Mouse (Mus musculus): ENCODE results near the gene Zfp831.

The Zfp831 gene

DNA sequence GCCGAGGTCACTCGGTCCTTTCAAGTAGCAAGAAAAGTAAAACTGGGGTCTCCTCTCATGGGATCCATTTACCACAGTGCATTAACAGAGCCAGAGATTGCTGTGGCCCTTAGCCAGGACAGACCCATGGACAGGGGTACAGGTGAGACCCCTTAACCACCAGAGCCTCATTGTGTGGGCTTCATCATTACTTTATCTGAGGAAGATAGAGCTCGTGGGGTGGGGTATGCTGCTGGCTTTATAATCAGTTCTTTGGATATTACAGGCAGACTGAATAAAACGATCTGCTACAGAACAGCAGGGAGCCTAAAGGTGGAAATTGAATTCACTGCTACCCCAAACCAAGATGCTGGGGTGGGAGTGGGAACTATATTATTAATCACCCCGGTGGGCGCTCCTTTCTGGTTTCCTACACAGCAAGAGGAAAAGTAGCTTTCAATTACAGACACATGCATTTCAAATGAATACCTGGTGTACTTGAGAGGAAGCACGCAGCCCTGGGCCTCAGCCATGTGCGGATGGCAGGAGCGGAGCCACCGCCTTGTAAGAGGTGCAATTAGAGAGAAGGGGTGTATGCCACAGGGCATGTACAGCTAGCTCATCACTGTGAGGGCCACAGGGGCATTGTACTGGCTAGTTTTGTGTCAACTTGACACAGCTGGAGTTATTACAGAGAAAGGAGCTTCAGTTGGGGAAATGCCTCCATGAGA, 83.9 kb downstream of the Zfp831 start:
- DNase-seq (ENCODE audit: low read depth, low spot score), result no peak

DNA sequence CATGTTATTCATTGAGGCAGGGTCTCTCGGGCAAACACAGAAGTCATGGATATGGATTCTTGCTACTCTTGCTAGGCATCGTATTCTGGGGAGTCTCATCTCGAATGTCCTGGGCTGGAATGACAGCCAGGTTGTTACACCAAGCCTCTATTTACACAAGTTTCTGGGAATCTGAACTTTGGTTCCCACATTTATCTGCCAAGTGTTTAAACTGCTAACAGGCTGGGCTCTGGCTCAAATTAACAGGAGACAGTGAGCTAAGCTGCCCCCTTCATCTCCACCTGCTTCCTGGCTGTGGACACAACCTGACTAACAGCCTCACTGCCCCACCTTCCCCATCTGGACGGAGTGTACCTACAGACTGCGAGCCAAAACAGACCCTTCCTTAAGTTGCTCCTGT, 88.6 kb downstream of the Zfp831 start:
- no peak for DNase-seq (ENCODE audit: low read depth, low spot score)

- no peak for DNase-seq (ENCODE audit: low read depth, low spot score)
Observed at GRCm38 (mm10) chr2:174735270-174735669, 91.9 kb downstream of the Zfp831 start.

GRCm38 (mm10) chr2:174747182-174747581, 103.8 kb downstream of the Zfp831 start:
- no peak for DNase-seq (ENCODE audit: low read depth, low spot score)

DNA sequence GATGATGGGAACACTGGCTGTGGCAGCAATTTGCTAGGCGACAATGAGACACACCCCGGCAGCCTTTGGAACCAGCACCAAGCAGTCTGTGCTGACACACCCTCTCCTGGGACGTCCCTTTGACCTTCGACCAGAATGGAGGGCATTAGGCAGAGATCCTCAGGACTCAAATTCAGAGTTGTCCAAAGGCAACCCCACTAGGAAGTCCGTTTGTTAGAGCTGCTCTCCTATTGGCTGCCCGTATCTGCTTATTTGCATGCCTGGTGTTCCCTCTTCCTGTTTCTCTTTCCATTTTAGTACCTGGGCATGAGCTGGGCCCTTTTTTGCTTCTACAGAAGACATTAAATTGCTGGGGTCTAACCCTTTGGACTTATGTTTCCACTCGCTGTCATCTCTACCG, 105.0 kb downstream of the Zfp831 start:
- peak; percentile 72 for DNase-seq (ENCODE audit: low read depth, low spot score)

GRCm38 (mm10) chr2:174753197-174753596, 109.9 kb downstream of the Zfp831 start:
- DNase-seq (ENCODE audit: low read depth, low spot score), result no peak

DNA sequence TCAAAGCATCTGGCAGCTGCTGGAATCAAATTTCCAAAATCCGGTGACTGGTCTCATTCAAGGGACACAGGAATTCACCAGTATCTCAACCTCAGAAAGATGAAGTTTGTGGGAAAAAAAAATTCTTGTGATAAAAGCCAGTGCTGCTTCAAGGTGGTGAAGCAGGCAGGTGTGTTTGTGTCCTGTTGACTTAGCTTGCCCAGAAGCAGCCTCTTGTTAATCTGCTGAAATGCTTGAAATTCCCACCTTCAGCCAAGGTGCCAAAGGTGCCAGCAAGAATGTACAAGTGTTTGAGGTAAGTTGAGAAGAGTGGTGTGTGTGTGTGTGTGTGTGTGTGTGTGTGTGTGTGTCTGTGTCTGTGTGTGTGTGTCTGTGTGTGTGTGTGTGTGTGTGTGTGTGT, 110.9 kb downstream of the Zfp831 start:
- no peak for DNase-seq (ENCODE audit: low read depth, low spot score)

GRCm38 (mm10) chr2:174759189-174759588, 115.9 kb downstream of the Zfp831 start:
- no peak for DNase-seq (ENCODE audit: low read depth, low spot score)
